Mouse (Mus musculus) kidney, adult 11 months (tissue): Measurements from ENCODE around the gene Pskh1.

Experiments used
- DNase-seq: peaks from one replicate; pipeline ENCODE4 v3.0.0; 2022

Gene Pskh1

DNA sequence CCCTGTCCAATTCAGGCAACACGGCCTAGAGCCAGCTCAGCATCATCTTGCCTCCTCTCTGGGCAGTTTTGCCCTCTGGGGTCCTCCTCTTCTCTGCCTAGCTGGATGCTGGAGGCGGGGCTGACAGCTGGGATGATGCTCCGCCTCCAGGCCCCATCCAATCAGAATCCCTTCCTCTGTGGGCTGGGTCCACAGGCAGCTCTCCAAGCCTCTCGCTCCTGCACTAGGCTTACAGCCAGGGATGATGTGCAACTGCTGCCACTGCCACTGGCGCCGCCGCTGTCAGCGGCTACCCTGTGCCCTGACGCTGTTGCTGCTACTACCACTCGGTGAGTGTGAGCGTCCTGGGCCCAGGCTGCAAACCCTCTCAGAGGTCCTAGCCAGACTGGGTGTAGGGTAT lies 6.9 kb upstream of the Pskh1 start, which contains the start of gene Nrn1l:
TSS of gene Nrn1l (plus strand) at position 229 of the 400 bp plus-strand sequence.
- peak; percentile 68 for DNase-seq

DNA sequence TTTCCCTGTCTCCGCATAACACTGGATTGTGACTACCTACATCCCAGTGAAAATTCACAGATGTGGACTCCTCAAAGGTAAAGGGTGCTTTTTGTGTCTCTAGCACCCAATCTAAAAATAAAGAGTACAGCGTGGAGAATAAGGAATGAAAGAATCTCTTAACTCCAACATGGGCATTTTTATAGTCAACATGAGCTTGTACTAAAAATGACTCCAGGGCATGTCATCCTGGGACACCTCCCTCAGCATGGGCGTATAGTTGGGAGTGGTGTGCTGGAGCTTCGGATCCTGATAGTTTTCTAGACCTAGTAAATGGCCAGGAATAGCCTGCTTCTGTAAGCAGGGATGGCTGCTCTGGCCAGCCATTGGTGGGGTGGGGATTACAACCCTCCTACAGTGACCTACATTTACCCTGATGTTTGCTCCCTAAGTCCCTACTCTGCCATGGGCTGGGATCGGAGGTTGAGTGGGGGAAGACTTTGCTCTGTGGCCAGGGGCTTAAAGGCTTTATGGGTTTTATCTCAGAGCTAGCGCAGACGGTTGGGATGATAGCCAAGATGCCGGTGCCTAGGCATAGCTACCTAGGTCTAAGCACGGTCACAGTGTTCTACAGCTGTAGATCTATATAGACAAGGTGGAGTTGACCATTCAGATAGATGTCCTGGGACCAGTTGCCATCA lies 2.3 kb upstream of the Pskh1 start:
- no peak for DNase-seq

DNA sequence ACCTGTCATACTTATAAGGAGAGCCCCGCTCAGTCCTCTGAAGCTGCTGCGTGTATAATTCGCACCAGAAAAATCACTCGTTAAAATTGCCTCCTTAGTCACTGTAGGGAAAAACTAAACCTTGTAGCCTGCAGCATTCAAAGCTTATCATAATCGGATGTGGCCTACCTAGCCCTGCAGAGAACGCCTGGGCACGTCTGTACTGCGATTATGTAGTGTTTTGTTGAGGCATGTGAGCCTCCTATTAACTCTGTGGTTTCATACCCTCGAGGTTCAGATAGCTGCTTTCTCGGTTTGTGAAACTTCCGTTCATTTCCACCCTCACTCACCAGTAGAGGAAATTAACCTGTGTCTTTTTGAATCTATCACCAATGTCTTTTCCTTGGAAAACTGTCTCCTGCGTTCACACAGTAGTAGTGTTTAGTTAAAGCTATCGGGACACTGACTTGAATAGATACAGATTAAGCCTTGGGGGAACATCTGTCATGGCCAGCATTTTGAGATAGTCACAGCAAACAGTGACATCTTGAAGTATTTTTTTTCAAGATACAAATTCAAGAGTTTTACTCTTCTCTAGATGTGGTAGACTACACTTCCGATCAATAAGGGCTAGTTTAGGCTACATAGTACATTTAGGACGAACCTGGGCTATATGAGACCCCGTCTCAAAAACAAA lies 838 bp downstream of the Pskh1 start:
- no peak for DNase-seq

DNA sequence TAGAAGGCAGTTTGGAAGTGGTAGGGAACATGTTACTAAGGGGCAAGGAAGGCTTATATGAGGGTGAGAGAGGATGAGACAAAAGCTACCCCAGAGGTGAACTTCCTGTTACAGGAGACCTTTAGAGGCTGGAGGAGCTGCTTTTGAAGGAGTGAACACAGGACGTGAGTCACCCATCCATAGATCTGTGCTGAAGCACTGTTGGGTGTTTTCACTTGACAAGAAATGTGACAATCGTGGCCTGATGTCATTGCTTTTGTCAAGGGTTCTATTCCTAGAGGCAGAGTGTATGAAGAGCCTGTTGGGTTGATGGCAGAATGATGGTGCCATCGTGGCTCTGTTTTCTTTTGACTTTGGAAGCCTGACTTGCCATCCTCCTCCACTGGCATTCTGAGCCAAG lies 19.1 kb downstream of the Pskh1 start:
- no peak for DNase-seq

DNA sequence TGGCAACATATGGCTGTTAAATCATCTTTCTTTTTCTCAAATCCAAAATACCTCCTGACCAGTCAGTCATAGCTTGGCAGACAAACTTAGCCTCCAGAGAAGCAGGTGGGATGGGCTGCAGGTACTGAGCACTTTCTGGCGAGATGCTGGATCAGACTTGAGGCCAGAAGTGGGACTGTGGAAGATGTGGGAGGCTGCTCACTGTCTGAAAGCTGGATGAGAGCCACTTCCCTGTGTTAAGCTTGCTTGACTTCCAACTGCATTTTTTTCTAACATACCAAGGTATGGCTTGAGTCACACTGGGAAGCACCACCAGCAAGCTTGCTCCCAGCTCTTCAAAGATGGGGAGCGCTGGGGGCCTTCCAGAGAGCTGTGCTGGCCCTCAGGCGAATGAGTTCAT lies 24.9 kb downstream of the Pskh1 start:
- no peak for DNase-seq

DNA sequence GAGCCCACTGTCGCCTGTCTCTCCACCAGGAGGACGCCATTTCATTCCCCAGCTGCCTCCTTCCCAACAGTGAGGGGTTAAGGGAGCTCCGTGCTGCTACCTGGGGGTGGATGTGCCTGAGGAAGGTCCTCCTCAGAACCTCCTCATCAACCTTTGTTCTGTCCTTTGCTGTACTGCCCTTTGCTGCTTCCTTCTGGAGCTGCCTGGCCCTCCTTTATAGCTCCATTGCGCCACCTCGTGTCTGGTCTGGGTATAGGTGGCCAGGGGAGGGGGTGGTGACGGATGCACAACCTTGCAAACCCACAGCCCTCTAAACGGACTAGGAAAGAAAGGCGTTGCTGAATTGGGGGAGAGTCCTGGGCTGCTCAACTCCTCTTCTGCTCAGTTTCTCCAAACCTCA lies 30.4 kb downstream of the Pskh1 start:
- DNase-seq = peak; percentile 63

DNA sequence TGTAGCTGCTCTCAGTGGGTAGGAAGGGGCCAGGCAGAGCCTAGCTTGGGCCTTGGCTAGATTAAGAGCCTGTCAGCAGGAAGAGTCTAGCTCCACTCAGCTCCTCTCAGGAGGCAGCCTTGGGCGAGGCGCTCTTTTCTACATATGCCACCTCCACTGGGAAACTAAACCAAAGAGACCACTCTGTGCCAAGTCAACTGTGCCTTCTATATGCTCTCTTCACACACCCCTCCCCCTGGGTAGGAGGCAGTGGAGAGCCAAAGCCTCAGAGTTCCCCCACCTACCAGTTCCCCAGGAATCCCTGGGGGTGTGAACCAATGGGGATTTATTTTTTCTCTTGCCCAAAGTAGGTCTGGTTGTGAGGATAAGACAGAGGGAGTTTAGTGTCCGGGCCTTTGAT lies 31.0 kb downstream of the Pskh1 start:
- DNase-seq = no peak

DNA sequence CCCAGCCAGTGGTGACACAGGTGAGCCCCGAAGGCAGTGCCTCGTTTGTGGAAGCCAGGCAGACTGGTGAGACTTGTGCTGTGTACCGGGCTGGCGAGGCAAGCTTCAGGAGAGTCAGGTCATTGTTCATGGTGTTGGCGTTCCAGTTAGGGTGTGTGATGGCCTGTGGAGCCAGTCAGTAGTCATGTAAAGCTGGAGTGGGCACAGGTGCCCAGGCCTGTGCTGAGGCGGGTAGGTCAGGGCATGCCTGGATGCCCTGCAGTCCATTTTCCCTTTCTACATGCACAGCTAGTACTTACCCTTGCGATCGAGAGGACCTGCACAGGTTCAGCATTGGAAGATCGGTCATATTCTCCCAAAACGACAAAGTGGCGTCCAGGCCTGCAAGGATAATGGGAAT lies 32.3 kb downstream of the Pskh1 start:
- DNase-seq = no peak

DNA sequence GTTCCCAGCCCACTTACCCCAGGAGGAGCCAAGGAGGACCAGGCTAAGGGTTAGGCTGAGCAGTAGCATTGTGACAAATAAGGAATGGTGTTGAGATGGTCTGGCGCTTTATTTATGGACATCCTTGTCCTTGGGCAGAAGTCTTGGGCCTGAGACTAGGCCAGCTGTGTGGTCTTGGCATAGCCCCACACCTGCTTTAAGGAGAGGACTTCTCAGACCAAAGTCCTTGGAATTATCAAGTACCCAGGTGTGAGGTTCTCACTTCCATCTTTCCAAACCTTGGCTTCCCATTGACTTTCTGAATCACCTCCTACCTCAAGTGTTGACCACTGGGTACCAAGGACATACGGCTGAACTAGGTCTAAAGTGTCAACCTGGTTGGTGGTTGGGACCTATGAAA lies 33.5 kb downstream of the Pskh1 start, which contains the start of gene Ctrl:
TSS of gene Ctrl (minus strand) at position 101 of the 400 bp plus-strand sequence.
- no peak for DNase-seq

DNA sequence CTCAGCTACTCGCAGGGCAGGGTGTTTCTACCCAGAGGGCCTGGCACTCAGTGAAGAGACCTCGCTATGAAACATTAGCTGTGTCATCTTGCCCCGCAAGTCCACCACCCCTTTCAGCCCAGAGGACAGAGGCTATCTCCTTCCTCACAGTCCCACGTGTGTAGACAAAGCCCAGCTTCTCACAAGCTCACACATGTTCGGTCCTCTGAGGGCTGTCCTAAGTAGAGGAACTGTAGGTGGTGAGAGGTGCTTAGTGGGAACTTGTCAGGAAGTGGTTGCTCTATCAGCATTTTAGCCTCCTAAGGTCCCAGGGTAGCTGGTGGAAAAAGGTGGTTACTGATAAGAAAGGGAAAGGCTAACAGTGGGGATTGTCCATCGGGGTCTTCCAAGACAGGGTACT lies 34.9 kb downstream of the Pskh1 start:
- DNase-seq = no peak

DNA sequence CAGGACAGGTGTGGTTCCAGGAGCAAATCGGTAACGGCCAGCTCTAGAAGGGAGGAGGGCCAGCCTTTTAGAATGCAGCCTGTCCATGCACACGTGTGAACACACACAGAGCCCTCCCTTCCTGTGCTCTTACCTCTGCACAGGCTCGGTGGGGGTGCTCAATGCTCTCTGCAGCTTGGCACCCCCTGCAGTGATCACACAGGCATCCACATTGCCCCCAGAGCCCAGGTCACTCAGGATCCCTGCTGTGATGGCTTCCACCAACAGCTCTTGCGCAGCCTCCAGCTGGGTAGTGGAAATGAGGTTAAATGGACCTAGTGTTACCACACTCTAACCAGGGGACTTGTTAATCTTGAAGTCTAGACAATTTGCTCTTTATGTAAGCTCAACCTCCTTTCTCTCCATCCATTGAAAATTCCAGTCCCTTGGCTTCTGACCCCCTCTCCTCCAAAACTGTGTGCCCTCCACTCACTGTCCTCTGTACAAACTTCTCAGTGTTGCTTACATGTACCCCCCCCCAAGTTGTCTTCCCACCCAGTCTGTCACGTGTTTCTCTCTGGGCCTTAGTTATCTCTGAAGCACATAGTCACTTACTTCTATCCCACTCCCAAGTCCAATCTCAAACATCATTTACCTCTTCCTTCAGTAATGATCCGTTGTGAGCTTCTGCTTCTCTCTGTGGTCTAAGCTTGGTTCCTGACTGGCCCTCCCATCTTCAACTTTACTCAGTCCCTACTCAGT lies 35.8 kb downstream of the Pskh1 start:
- no peak for DNase-seq

DNA sequence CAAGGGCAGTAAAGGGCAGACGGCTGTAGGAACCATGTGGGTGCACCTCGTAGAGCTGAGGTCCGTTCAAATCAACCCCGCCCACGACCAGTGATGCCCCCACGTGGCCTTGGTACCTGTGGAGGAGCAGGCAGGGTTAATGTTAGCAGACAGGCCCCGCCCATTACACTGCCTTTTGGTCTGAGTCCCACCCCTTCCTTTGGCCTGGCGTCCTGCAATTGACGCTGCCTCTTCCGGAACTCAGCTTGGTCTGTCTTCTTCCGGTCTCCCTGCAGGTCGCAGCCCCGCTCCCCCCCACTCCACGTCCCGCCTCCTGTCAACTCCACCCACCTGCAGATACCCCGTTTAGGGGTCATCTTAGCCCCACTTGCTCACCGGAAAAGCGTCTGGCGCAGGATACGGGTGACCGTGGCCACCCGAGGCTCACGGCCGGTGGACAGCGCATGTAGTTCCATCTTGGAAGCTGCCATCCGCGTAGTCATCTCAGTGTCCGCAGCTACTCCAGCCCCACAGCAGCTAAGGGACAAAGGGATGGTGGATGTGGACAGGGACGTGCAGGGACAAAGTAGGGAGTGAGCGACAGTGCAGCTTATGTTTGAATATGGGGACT lies 36.7 kb downstream of the Pskh1 start:
- DNase-seq = peak; percentile 95

DNA sequence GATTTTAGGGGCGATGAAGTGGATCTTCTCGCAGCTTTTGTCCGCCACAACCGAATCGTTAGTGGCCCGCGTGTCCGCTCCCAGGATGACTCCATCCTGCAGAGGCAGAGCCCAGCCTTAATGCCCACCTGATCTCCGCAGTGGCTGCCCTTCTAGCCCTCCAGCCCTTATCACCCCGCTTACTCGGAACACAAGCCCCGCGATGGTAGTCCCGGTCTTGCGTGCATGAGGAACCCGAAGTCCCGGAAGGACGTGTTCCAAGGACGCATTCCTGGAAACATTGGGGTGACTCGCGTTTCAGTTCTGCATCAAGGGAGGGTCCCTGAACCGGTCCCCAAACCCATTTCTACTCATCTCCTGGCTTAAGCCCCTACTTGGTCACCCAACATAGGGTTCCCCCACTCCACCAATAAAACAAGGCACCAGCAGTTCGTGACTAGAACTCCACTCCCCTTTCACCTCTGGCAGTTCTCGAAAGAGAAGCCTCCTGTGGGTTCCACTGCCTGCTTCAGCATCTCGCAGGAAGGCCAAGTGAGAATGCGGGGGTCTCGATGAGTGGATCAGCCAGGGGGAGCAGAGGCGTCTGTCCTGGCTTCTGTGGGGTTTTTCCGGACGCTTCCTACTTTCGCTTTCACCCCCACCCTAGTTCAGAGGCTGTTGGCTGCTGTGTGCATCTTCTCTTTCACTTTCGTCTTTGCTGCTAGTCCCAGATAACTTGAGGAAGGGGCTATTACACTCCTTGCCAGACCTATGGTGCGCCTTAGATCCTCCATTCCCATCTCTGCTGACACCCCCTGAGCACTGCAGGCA lies 37.5 kb downstream of the Pskh1 start:
- peak; percentile 48 for DNase-seq

DNA sequence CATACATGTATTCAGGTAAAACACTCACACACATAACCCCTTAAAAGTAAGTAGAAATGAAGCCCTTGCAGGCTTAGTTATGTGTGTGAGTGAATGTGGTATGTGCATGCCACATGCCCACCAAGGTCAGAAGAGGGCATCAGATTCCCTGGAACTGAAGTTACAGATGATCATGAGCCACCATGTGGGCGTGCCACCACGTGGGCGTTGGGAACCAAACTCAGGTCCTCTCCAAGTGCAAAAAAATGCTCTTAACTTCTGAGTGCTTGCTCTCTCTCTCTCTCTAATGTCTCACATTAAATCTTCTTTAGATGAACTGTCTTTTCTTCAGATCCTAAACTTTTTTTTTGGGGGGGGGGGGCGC lies 38.0 kb downstream of the Pskh1 start, which contains the start of gene Psmb10:
TSS of gene Psmb10 (minus strand) at position 139 of the 364 bp plus-strand sequence.
- peak; percentile 37 for DNase-seq

DNA sequence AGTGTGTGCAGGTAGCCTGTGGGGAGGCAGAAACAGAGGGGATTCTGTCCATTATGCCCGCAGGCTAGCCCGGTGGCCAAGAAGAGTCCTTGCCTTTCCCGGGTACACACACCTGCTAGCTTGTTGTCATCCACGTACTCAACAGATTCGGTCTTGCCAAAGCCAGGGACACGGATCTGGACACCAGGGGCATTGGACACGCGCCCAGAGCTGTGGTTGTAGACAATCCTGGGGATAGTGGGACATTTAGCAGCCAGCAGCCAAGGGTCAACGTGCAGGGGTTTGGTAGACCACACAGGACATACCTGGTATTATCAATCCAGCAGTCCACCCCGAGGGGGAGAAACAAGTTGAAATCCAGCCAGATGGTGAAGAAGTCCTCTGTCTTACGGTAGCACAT lies 41.8 kb downstream of the Pskh1 start:
- DNase-seq = no peak

DNA sequence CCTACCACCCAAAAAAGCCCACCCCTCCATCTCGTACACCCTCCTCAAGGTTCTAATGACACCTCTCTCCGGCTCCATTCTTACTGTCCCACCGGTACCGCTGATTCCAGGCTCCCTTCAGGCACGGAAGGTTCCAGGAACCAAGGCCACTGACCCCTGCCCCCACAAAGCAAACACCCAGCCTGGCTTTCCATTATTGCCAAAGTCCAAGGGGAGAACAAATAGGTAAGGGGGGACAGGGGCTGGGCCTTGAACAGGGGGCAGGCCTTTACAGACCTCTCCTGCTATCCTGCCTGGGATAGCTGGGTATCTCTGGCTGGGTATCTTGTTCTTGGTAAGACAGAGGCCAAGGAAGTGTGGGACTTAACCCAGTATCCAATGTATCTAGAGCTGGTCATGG lies 42.3 kb downstream of the Pskh1 start:
- DNase-seq = no peak

DNA sequence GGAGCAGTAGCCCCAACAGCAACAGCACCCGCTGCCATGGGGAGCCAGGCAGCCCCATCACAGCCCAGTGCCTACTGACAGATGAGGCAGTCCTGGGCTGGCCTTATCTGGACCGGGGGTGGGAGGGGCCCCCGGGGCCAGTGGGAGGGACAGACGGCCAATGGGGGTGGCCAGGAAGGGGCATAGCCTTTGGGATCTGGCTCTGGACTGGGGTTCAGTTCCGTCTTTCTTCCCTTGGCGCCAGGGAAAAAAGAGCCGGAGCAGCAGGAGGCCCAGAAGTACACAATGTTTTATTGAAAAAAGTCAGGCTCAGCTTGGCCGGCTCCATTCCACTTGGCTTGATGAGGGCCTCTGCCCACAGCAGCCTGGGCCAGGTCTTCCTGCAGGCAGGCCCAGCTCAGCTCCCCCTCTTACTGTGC lies 43.1 kb downstream of the Pskh1 start, which contains the start of gene Lcat:
TSS of gene Lcat (minus strand) at position 62 of the 419 bp plus-strand sequence.
- no peak for DNase-seq

DNA sequence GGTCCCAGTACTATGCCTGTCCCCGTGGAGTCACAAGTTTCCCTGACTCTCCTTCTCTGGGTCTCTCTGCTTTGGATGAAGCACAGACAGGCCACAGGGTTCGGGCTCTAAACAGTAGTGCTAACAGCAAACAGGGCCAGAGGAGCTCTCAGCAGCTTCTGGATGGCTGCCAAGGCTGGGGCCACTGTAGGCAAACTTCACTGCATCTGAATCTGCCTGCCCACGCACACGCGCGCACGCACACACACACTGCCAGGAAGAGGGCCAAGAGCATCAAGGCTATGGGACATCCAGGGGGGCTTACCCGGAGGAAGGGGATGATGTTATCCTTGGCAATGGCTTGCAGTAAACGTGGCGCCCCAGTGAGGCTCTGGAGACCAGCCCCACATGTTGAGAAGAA lies 49.1 kb downstream of the Pskh1 start:
- no peak for DNase-seq

DNA sequence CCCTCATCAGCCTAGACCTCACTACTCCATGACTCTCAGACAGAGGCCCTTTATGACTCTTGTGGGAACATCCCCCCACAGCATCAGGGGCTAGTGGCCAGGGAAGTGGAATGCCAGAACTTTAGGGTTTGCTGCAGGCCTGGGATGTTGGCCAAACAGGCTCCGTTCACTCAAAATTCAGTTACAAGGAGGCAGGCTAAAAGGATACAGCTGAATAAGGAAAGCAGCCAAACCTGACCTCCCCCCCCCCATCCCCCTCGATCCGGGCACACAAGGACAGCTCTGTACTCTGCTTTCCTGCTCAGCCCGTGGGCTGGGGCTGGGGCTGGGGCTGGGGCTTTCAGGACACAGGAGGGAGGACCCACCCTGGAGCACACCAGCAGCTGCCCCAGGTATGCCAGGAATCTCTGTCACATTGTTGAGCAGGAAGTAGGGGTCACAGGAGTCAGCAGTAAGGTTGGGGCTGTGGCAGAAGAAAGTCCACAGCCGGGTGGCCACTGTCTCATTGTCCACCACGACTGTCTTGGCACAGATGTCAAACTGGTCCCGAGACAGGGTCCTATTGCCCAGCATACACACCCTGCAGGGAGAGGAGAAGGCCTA lies 50.9 kb downstream of the Pskh1 start:
- DNase-seq = peak; percentile 38

DNA sequence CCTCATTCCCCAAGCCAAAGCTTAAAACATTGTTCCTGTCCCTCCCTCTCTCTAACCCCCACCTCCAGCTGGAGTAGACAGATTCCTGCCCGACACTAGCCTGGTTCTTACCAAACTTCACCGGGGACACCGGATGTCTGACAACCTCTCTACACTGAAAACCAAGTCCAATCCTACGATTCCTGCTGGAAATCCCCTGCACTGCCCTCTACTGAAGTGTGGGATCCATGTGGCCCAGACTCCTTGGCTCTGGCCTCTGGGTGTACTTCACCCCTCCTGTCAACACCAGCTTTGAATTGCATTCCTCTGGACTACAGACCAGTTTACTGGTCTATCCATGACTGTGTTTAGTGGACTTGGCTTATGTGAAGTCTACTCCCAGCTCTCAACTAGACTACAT lies 56.3 kb downstream of the Pskh1 start:
- DNase-seq = no peak

DNA sequence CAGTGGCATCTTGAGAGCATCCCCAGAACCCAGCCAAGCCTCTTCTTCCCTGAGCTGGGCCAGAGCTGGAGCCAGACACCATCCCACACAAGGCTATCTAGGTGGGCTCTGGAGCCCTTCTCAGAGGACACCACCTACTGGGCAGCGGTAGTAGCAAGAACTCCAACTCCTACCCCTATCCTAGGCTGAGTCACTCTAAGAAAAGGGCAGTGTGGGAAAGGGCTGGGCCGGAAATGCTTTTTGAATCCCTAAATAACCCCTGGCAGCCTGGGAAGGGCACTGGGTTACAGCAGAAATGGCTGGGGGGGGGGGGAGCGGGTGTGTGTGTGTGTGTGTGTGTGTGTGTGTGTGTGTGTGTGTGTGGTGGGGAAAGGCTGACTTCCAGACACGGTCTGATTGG lies 57.6 kb downstream of the Pskh1 start:
- peak; percentile 70 for DNase-seq

DNA sequence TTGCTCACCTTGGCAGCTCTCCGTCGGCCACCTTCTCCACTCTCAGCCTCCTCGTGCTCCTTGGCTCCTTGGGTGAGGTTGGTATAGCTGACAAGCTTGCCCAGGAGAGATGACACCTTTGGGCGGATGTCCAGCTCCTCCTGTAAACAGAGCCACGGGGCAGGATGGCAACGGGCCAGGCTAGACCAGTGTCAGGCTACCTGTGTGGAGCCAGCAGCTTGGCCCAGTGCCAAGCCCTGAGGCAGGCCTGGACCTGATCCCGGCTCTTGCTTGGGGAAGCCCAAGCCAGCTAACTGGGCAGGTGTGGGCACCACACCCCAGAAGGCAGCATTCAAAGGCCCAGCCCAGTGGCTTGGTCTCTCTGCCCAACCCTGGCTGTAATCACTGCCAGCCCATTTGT lies 59.1 kb downstream of the Pskh1 start:
- DNase-seq = peak; percentile 89
